Mouse (Mus musculus) lung, adult 10 weeks (tissue): Measurements from ENCODE around the gene 4933402E13Rik. TPM values are rescaled to one million over a fixed set of nuclear protein-coding genes. Genes with fewer than 3 reads are reported as not detected.

Source experiments
- polyA plus RNA-seq: library from polyadenylated mRNA; stranded (reverse); fragments of 350-450 nt; fragmentation: Illumina TruSeq; extraction: RNeasy Lipid Tissue Mini Kit (QIAGEN cat#74804); gene quantifications from one replicate; pipeline ENCODE4 v1.2.3, GENCODE M21; 2014; ENCODE audit warnings: low read depth, low replicate concordance; ENCODE audit not compliant: insufficient read depth

The 4933402E13Rik gene
- not detected for polyA plus RNA-seq

DNA sequence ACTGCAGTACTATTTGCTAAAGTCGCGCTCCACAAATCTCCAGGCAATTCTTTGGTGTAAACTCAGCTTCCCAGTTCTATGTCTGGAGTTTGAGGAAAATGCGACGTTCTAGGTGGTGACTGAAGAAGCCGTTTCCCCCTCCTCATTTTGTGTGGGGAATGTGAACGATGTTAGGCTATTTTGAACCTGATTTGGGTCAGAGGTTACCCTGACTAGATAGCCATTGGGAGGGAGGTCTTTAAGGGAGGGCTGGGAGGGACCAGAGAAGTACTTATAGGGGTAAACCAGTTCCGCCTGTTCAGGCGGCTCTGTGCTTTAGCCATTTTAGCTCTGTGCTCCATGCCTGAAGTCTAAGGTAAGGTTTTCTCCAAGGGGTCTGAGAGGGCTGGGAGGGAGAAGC is at the start of gene 4933402E13Rik:
TSS of gene 4933402E13Rik (plus strand) at position 301 of the 400 bp plus-strand sequence.

Other genes starting within 250 kb of the 4933402E13Rik start
- gene 4931400O07Rik, start 184.5 kb downstream of the 4933402E13Rik start, polyA plus RNA-seq, result not detected